Mouse (Mus musculus) kidney, adult 18-20 months (tissue): ENCODE measurements at regions not wholly inside any gene's neighbourhood (a gene's known extent, or its start where the extent isn't known, plus 50 kb on each side); places are given as distances from the start of the nearest gene placed in this dataset.
A peak's percentile ranks its signal among the peaks of the same experiment; 100 is the strongest.

Experiments used
- DNase-seq: peaks from one replicate; pipeline ENCODE4 v3.0.0; 2021

DNA sequence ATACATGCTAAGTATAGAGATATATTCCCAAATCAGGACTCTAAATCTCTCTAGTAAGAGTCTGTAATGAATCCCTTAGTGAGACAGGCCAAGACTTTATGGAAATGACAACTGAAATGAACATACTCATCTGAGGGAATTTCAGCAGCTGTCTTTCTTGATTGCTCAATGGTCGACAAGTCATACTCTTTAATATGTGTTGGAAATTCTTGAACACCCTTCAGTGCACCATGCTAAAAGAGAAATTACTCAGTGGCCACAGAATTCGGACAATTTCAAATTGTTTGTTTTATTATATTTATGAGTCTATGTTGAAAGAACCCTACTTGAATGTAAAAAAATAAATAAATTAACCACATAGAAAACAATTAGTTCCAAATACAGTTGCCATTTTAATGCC, 802.1 kb downstream of the Nr2f2 start:
- DNase-seq, result no peak

GRCm38 (mm10) chr7:69554776-69555175, 805.7 kb upstream of the Arrdc4 start:
- no peak for DNase-seq

GRCm38 (mm10) chr7:69553981-69554380, 804.9 kb upstream of the Arrdc4 start:
- DNase-seq, result no peak

GRCm38 (mm10) chr7:69536072-69536471, 787.0 kb upstream of the Arrdc4 start:
- no peak for DNase-seq

DNA sequence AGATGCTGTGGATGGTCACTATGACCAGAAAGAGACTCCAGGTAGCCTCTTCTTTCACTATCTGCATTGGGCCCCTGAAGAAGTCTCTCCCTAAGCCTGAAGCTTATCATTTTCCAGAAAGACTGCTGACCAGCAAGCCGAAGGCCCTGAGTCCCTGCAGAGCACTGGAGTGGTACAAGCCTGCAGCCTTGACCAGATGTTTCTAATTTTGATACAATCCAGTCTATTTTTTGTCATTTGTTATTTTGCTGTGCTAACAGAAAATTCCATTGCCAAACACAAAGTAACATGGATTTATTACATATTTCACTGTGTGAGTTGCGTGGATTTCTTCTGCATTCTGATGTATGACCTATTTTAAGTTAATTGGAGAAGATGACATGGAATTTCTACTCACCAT, 764.9 kb upstream of the Arrdc4 start:
- DNase-seq, result no peak

DNA sequence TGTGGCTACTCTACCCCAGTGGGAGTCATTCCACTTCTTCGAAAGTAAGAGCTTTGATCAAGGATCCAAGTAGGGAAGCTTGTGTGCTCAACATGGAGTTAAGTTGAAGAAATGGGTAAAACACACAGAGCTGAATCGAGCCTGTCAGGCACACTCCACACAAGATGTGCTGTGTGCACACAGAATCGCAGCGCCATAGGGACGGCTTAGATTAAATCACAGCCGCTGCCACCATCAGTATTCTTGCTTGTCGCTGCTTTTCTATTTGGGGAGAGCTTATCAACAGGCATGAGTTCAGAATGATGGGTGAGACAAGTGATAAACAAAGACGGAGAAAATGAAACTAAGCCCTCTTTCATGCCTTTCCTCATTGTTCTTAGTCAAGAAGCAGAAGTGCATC, 761.3 kb upstream of the Arrdc4 start:
- DNase-seq, result no peak

DNA sequence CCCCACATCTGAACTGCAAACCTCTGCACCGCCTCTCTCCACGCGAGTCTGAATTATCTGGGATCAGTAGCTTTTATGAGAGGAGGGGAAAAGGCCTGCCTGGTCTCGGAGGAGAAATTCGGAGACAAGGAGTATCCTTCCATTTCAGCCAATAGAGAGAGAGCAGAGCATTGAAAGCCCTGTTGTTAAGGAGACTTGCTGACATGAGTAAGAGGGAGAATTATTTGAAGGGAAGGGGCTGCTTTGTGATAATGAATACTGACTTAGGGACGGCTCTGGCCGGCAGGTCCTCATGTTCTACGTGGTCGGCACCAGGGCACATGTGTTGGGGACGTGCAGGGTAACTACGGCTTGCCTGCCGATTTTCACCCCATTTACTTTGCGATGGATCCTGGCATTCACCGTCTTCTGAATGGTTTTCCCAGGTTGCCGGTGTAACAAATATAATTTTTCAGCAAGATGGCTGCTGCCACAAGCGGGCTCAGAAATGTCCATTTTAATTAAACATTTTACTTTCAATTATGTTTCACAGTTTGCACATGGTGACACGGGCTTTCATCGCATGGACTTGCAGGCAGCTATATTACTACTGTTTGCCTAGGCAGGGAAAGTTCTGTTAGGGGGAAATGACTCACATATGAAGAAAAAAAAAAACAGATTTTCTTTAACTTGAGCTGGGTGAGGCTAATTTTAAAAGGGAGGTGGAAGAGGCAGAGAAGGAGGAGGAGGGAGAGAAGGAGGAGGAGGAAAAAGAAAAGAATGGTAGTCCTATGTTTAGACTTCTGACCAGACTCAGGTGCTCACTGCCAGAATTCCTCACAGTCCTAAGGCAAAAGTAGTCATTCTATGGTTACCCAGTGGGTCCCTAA, 744.3 kb upstream of the Arrdc4 start:
- peak; percentile 4 for DNase-seq

- peak; percentile 82 for DNase-seq
Observed at GRCm38 (mm10) chr7:69490566-69491466, 741.8 kb upstream of the Arrdc4 start.

DNA sequence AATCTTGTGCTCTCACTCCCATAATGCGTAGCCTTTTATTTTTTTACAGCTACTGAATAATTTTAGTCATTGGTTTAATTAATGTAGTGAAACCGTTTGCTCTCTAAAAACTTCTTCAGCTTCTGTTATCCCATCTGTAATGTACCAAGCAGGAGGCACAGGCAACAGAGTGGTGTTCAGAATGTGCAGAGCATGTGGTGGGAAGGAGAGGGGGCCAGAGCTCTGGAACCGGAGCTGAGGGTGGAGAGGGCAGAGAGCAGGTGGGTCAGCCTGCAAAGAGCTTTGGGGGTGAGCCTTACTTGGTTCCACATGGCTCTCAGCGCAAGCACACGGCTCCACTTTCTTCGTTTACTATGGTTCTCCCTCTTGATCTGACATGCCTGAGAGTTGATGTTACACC, 739.6 kb upstream of the Arrdc4 start:
- DNase-seq, result no peak

GRCm38 (mm10) chr7:69487111-69487510, 738.1 kb upstream of the Arrdc4 start:
- DNase-seq, result no peak

- no peak for DNase-seq
Observed at GRCm38 (mm10) chr7:69484552-69484951, 735.5 kb upstream of the Arrdc4 start.
